Mouse (Mus musculus): ENCODE measurements around the gene Ank2. TPM values are rescaled to one million over a fixed set of nuclear protein-coding genes. Genes with fewer than 3 reads are reported as not detected.

Gene Ank2
- polyA plus RNA-seq, 1 experiment from 2014 or later, result 49.5 TPM

DNA sequence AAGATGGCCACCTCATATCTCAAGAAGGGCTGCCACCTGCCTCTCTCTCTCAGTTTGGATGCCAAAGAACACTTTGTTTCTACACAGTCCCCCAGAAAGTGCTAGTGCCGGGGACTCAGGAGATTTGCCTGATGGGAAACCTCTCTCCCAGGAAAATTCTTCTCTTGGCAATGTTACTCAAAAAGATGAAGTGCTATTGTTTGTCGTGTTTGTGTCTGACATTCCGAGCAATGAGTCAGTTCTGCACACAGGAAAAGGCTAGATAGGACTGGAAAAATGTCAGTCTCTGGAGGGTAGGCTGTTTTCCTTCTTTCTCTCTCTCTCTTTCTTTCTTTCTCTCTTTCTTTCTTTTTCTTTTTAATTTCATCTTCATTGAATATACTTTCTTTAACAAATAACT is 577.2 kb downstream of the Ank2 start:
- Histone ChIP-seq H3K36me3 (ENCODE audit: control insufficient read depth, insufficient read depth, low read length) (peaks cover 14% of the 10 kb centered on the region), H3K27ac (replicated peaks in 1 of 2; ENCODE audit: control insufficient read depth in 1 of 2, insufficient read depth in 1 of 2, low read depth in 2 of 2, low read length in 2 of 2) (no peak overlapping the region), H3K27me3 (ENCODE audit: control insufficient read depth, insufficient read depth, low read length) (no peaks in the 10 kb centered on the region), H3K4me3 (ENCODE audit: control insufficient read depth in 1 of 2, insufficient read depth in 1 of 2, low read depth in 1 of 2, low read length in 2 of 2) (no peak overlapping the region), H3K4me1 (ENCODE audit: control insufficient read depth in 2 of 2, insufficient read depth in 2 of 2, low read length in 2 of 2) (peaks cover 0 to 2% of the 10 kb centered on the region in 2 experiments; a peak in 1 of 4 replicates), H3K9ac (ENCODE audit: low read length) (no peak overlapping the region), H3K4me2 (ENCODE audit: low read length) (no peak overlapping the region), H3K9me3 (ENCODE audit: control insufficient read depth, low read length) (no peaks in the 10 kb centered on the region)
- WGBS, result 38% methylated on average over 3 of the region's 3 CpGs
- no peak for ATAC-seq (ENCODE audit: insufficient number of reproducible peaks, insufficient read depth, low FRiP score, low read depth)

DNA sequence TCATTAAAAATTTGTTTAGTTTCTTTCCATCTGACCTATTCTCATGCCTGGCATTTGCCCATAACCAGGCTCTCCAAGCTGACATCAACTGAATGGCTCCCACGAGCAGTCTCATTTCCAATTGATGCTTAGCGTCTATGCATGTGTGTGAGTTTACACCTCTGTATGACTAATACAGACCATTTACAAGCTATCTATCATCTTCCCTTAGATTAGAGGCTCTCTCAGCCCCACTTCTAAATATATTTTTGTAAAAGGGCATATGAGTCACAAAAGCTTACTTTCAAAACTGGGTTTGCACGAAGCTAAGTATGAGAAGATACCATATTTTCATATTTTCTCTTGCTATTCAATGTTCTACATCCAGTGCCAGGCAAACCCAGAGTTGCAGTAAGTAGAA is 578.9 kb downstream of the Ank2 start:
- peaks cover 14% of the 10 kb centered on the region for H3K36me3 ChIP-seq (ENCODE audit: control insufficient read depth, insufficient read depth, low read length)
- no peaks in the 10 kb centered on the region for H3K9me3 ChIP-seq (ENCODE audit: control insufficient read depth, low read length)
- no peak overlapping the region for H3K4me3 ChIP-seq (ENCODE audit: control insufficient read depth in 1 of 2, insufficient read depth in 1 of 2, low read depth in 1 of 2, low read length in 2 of 2)
- no peak for ATAC-seq (ENCODE audit: insufficient number of reproducible peaks, insufficient read depth, low FRiP score, low read depth)
- no peak overlapping the region for H3K27ac ChIP-seq (replicated peaks in 1 of 2; ENCODE audit: control insufficient read depth in 1 of 2, insufficient read depth in 1 of 2, low read depth in 2 of 2, low read length in 2 of 2)
- H3K9ac ChIP-seq (ENCODE audit: low read length), result no peak overlapping the region
- H3K4me1 ChIP-seq (ENCODE audit: control insufficient read depth in 2 of 2, insufficient read depth in 2 of 2, low read length in 2 of 2), result peaks cover 0 to 2% of the 10 kb centered on the region in 2 experiments; a peak in 1 of 4 replicates
- H3K4me2 ChIP-seq (ENCODE audit: low read length), result no peak overlapping the region
- H3K27me3 ChIP-seq (ENCODE audit: control insufficient read depth, insufficient read depth, low read length), result no peaks in the 10 kb centered on the region
- 69% methylated on average over 3 of the region's 3 CpGs for WGBS

DNA sequence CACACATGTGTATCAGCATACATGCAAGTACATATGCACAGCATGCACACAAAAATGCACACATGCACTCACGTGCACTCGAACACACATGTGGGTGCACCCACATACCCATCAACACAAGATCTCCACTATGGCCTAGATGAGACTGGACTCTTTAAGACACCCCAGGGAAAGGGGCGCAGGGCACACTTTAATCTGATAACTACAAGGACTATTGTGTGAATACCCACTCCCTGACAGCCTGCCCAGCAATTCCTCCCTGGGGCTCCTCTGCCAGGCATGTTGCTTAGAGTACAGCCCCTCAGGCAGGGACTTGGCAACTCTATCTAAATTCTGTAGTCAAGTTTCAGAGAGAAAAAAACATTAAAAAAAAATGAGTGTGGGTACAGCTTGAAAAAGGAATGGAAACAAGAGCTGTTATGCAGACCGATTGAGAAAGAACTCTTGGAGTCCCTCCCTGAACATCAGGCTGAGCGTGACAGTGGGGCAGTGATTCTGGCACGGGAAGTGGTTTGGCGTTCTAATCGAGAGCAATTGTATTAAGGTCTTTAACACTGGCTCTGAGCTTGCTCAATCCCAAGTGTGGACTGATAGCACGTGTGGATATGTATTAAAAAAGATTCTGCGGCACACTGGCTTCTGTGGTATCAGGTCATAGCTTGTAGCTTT is 580.2 kb downstream of the Ank2 start:
- Histone ChIP-seq H3K4me3 (ENCODE audit: control insufficient read depth in 1 of 2, insufficient read depth in 1 of 2, low read depth in 1 of 2, low read length in 2 of 2) (no peak overlapping the region), H3K27ac (replicated peaks in 1 of 2; ENCODE audit: control insufficient read depth in 1 of 2, insufficient read depth in 1 of 2, low read depth in 2 of 2, low read length in 2 of 2) (no peak overlapping the region), H3K36me3 (ENCODE audit: control insufficient read depth, insufficient read depth, low read length) (peaks cover 14% of the 10 kb centered on the region), H3K9ac (ENCODE audit: low read length) (no peak overlapping the region), H3K27me3 (ENCODE audit: control insufficient read depth, insufficient read depth, low read length) (no peaks in the 10 kb centered on the region), H3K9me3 (ENCODE audit: control insufficient read depth, low read length) (no peaks in the 10 kb centered on the region), H3K4me1 (ENCODE audit: control insufficient read depth in 2 of 2, insufficient read depth in 2 of 2, low read length in 2 of 2) (peaks cover 0 to 2% of the 10 kb centered on the region in 2 experiments; a peak in 1 of 4 replicates), H3K4me2 (ENCODE audit: low read length) (no peak overlapping the region)
- 77% methylated on average over 10 of the region's 10 CpGs for WGBS
- ATAC-seq (ENCODE audit: insufficient number of reproducible peaks, insufficient read depth, low FRiP score, low read depth), result no peak

DNA sequence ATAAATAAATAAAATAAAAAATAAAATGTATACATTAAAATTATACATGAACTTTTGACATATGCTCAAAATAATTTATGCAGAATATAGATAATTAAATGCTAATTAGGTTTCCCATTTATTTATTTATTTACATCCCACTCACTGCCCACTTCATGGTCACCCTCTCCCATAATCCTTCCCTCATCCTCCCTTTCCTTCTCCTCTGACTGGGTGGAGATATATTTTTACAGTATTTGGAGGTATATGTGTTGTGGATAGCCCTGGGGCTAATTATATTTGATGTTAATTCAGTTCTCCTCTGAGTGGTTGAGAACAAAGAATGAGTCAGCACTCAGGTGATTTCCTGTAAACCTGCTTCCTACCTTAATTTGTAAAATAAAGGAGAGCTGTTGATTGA is 582.8 kb downstream of the Ank2 start:
- no peak for ATAC-seq (ENCODE audit: insufficient number of reproducible peaks, insufficient read depth, low FRiP score, low read depth)
- Histone ChIP-seq H3K4me1 (ENCODE audit: control insufficient read depth in 2 of 2, insufficient read depth in 2 of 2, low read length in 2 of 2) (no peaks in the 10 kb centered on the region), H3K9me3 (ENCODE audit: control insufficient read depth, low read length) (no peaks in the 10 kb centered on the region), H3K36me3 (ENCODE audit: control insufficient read depth, insufficient read depth, low read length) (no peaks in the 10 kb centered on the region), H3K4me2 (ENCODE audit: low read length) (no peak overlapping the region), H3K27ac (replicated peaks in 1 of 2; ENCODE audit: control insufficient read depth in 1 of 2, insufficient read depth in 1 of 2, low read depth in 2 of 2, low read length in 2 of 2) (no peak overlapping the region), H3K27me3 (ENCODE audit: control insufficient read depth, insufficient read depth, low read length) (no peaks in the 10 kb centered on the region), H3K9ac (ENCODE audit: low read length) (no peak overlapping the region), H3K4me3 (ENCODE audit: control insufficient read depth in 1 of 2, insufficient read depth in 1 of 2, low read depth in 1 of 2, low read length in 2 of 2) (no peak overlapping the region)

DNA sequence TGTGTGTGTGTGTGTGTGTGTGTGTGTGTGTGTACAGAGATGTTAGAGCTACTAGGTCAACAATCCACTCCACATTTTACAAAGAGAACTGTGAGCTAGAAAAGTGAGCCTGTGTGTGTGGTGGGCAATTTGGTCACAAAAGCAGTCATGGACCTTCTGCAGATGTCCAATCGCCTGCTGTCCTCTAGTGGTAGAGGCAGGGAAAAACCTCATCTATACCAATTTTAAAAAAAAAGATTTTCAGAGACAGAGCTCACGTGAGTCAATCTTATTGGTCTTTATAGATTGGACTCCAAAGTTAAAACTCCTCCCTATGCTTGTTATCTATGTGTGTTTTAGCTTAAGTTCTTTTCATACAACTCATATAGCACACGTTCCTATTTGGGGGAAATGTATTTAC is 595.6 kb downstream of the Ank2 start:
- Histone ChIP-seq H3K4me2 (ENCODE audit: low read length) (no peak overlapping the region), H3K9me3 (ENCODE audit: control insufficient read depth, low read length) (no peaks in the 10 kb centered on the region), H3K4me3 (ENCODE audit: control insufficient read depth in 1 of 2, insufficient read depth in 1 of 2, low read depth in 1 of 2, low read length in 2 of 2) (no peak overlapping the region), H3K4me1 (ENCODE audit: control insufficient read depth in 2 of 2, insufficient read depth in 2 of 2, low read length in 2 of 2) (no peaks in the 10 kb centered on the region), H3K9ac (ENCODE audit: low read length) (no peak overlapping the region), H3K27ac (replicated peaks in 1 of 2; ENCODE audit: control insufficient read depth in 1 of 2, insufficient read depth in 1 of 2, low read depth in 2 of 2, low read length in 2 of 2) (no peak overlapping the region), H3K27me3 (ENCODE audit: control insufficient read depth, insufficient read depth, low read length) (no peaks in the 10 kb centered on the region), H3K36me3 (ENCODE audit: control insufficient read depth, insufficient read depth, low read length) (no peaks in the 10 kb centered on the region)
- 9% methylated on average over 3 of the region's 3 CpGs for WGBS
- no peak for ATAC-seq (ENCODE audit: insufficient number of reproducible peaks, insufficient read depth, low FRiP score, low read depth)

DNA sequence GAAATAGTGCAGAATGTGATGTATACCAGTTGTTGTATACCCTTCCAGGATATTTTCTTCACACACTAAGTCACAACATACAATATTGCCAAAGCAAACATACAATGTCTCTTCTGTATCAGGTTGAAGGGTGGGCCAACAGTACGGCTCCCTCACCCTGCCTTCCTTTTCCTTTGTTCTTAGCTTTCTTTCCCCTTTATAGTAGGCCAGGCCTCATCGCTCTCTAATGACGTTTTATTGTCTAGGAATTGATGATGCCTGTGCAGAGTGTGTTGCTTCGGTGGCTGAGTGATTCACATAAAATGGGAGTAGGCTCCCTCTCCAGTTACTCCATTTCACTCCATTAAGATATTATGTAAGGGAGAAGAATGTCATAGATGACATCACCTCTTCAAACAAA is 612.5 kb downstream of the Ank2 start:
- Histone ChIP-seq H3K9ac (ENCODE audit: low read length) (no peak overlapping the region), H3K4me1 (ENCODE audit: control insufficient read depth in 2 of 2, insufficient read depth in 2 of 2, low read length in 2 of 2) (no peaks in the 10 kb centered on the region), H3K36me3 (ENCODE audit: control insufficient read depth, insufficient read depth, low read length) (no peaks in the 10 kb centered on the region), H3K4me2 (ENCODE audit: low read length) (no peak overlapping the region), H3K9me3 (ENCODE audit: control insufficient read depth, low read length) (no peaks in the 10 kb centered on the region), H3K27me3 (ENCODE audit: control insufficient read depth, insufficient read depth, low read length) (no peaks in the 10 kb centered on the region), H3K4me3 (ENCODE audit: control insufficient read depth in 1 of 2, insufficient read depth in 1 of 2, low read depth in 1 of 2, low read length in 2 of 2) (no peak overlapping the region), H3K27ac (replicated peaks in 1 of 2; ENCODE audit: control insufficient read depth in 1 of 2, insufficient read depth in 1 of 2, low read depth in 2 of 2, low read length in 2 of 2) (no peak overlapping the region)
- no peak for ATAC-seq (ENCODE audit: insufficient number of reproducible peaks, insufficient read depth, low FRiP score, low read depth)
- WGBS, result 73% methylated on average over 4 of the region's 4 CpGs

DNA sequence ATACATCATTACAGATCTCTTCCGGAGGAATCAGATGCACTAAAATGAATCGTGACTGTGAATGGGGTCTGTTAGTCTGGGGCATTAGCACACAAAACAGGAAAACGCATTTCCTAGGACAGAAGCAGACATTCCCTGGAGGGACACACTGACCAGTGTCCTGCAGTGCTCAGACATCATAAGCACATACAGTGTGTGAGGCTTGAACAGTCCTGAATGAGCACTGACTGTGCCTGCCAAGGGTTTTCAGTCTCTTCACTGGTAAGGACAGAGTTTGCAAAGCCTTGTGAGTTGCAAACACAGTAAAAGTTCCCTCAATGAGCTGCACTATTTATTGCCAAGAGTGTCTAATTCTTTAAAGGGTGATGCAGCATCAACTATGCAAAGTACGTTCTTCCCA is 613.1 kb downstream of the Ank2 start:
- Histone ChIP-seq H3K9me3 (ENCODE audit: control insufficient read depth, low read length) (0 out of 2 replicates have a peak, but pooled peaks cover 3% of the 10 kb centered on the region), H3K36me3 (ENCODE audit: control insufficient read depth, insufficient read depth, low read length) (no peaks in the 10 kb centered on the region), H3K4me1 (ENCODE audit: control insufficient read depth in 2 of 2, insufficient read depth in 2 of 2, low read length in 2 of 2) (no peaks in the 10 kb centered on the region), H3K4me2 (ENCODE audit: low read length) (no peak overlapping the region), H3K27ac (replicated peaks in 1 of 2; ENCODE audit: control insufficient read depth in 1 of 2, insufficient read depth in 1 of 2, low read depth in 2 of 2, low read length in 2 of 2) (no peak overlapping the region), H3K4me3 (ENCODE audit: control insufficient read depth in 1 of 2, insufficient read depth in 1 of 2, low read depth in 1 of 2, low read length in 2 of 2) (no peak overlapping the region), H3K27me3 (ENCODE audit: control insufficient read depth, insufficient read depth, low read length) (no peaks in the 10 kb centered on the region), H3K9ac (ENCODE audit: low read length) (no peak overlapping the region)
- WGBS, result 71% methylated on average over 4 of the region's 4 CpGs
- ATAC-seq (ENCODE audit: insufficient number of reproducible peaks, insufficient read depth, low FRiP score, low read depth), result no peak

DNA sequence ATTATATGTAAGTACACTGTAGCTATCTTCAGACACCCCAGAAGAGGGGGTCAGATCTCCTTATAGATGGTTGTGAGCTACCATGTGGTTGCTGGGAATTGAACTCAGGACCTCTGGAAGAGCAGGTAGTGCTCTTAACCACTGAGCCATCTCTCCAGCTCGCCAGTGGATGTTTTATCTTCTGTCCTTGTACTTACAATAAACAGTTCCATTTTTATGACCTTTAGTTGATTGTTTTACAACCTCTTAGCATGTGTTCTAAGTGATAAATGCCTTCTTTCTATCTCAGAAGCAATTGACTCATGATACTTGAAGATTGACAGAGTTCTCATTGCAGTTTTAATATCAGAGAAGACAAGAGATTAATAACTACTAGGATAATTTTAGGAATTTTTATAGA is 620.9 kb downstream of the Ank2 start:
- no peak for ATAC-seq (ENCODE audit: insufficient number of reproducible peaks, insufficient read depth, low FRiP score, low read depth)
- 42% methylated on average over 1 of the region's 1 CpGs for WGBS
- H3K4me2 ChIP-seq (ENCODE audit: low read length), result no peak overlapping the region

More for the DNA sequence above, 620.9 kb downstream of the Ank2 start:
- H3K9me3 ChIP-seq (ENCODE audit: control insufficient read depth, low read length), result 0 out of 2 replicates have a peak, but pooled peaks cover 3% of the 10 kb centered on the region
- no peaks in the 10 kb centered on the region for H3K36me3 ChIP-seq (ENCODE audit: control insufficient read depth, insufficient read depth, low read length)
- no peak overlapping the region for H3K9ac ChIP-seq (ENCODE audit: low read length)
- H3K27me3 ChIP-seq (ENCODE audit: control insufficient read depth, insufficient read depth, low read length), result no peaks in the 10 kb centered on the region
- no peak overlapping the region for H3K27ac ChIP-seq (replicated peaks in 1 of 2; ENCODE audit: control insufficient read depth in 1 of 2, insufficient read depth in 1 of 2, low read depth in 2 of 2, low read length in 2 of 2)
- no peak overlapping the region for H3K4me3 ChIP-seq (ENCODE audit: control insufficient read depth in 1 of 2, insufficient read depth in 1 of 2, low read depth in 1 of 2, low read length in 2 of 2)
- H3K4me1 ChIP-seq (ENCODE audit: control insufficient read depth in 2 of 2, insufficient read depth in 2 of 2, low read length in 2 of 2), result no peaks in the 10 kb centered on the region

Data from heart, embryonic 14.5 days (tissue).